Mouse (Mus musculus) myocyte (in vitro differentiated cells): ENCODE results near the gene B4galt1. TPM values are rescaled to one million over a fixed set of nuclear protein-coding genes. Genes with fewer than 3 reads are reported as not detected.

Experiments
- H3K27me3 ChIP-seq: one replicate; pipeline ENCODE4 v1.6.1; 2011; ENCODE audit not compliant: control insufficient read depth, insufficient read depth, insufficient read length
- H3K36me3 ChIP-seq: one replicate; pipeline ENCODE4 v1.6.1; 2011; ENCODE audit not compliant: control insufficient read depth, insufficient read depth
- H3K4me2 ChIP-seq: one replicate; pipeline ENCODE4 v1.6.1; 2011; ENCODE audit warnings: low read depth, control low read depth
- H3K4me3 ChIP-seq: one replicate; pipeline ENCODE4 v1.5.1; 2011; ENCODE audit warnings: mild to moderate bottlenecking, control low read depth, moderate library complexity
- H3K79me2 ChIP-seq: one replicate; pipeline ENCODE4 v1.6.1; 2011; ENCODE audit not compliant: control insufficient read depth, insufficient read depth
- H3ac ChIP-seq: one replicate; pipeline ENCODE4 v1.6.1; 2011; ENCODE audit not compliant: control insufficient read depth, insufficient read length
- CEBPB ChIP-seq: IDR thresholded peaks from 2 replicates; pipeline ENCODE4 v1.6.1; 2011; ENCODE audit warnings: mild to moderate bottlenecking, moderate library complexity; ENCODE audit not compliant: poor library complexity, insufficient read depth, severe bottlenecking
- E2F4 ChIP-seq: IDR thresholded peaks from one replicate; pipeline ENCODE4 v1.6.1; 2011; ENCODE audit warnings: mild to moderate bottlenecking, control low read depth, moderate library complexity; ENCODE audit not compliant: insufficient read depth
- MAX ChIP-seq: IDR thresholded peaks from one replicate; pipeline ENCODE4 v1.6.1; 2011; ENCODE audit warnings: low read depth, mild to moderate bottlenecking, control low read depth
- MYOD1 ChIP-seq, 3 experiments: IDR thresholded peaks; one replicate each; pipeline ENCODE4 v1.6.1; 2011; ENCODE audit warnings: control low read depth in 2 of 3, low read depth in 2 of 3, mild to moderate bottlenecking in 2 of 3, moderate library complexity in 1 of 3; ENCODE audit not compliant: insufficient read length in 2 of 3, control insufficient read depth in 1 of 3
- MYOG ChIP-seq, 3 experiments: IDR thresholded peaks; one replicate each; pipeline ENCODE4 v1.6.1; 2011; ENCODE audit warnings: control low read depth in 2 of 3, low read depth in 2 of 3, mild to moderate bottlenecking in 2 of 3; ENCODE audit not compliant: insufficient read length in 2 of 3, control insufficient read depth in 1 of 3, insufficient read depth in 1 of 3
- POLR2A ChIP-seq: IDR thresholded peaks from one replicate; pipeline ENCODE4 v1.6.1; 2011; ENCODE audit warnings: low read depth, mild to moderate bottlenecking, control low read depth, moderate library complexity; ENCODE audit not compliant: insufficient read length
- POLR2AphosphoS2 ChIP-seq: IDR thresholded peaks from one replicate; pipeline ENCODE4 v1.6.1; 2011; ENCODE audit warnings: low read depth, control low read depth; ENCODE audit not compliant: insufficient read length
- REST ChIP-seq: IDR thresholded peaks from one replicate; pipeline ENCODE4 v1.6.1; 2011; ENCODE audit warnings: mild to moderate bottlenecking, control low read depth, moderate library complexity; ENCODE audit not compliant: insufficient read depth, insufficient read length
- SRF ChIP-seq: IDR thresholded peaks from one replicate; pipeline ENCODE4 v1.6.1; 2011; ENCODE audit warnings: low read depth; ENCODE audit not compliant: control insufficient read depth, insufficient read length
- TCF12 ChIP-seq: IDR thresholded peaks from one replicate; pipeline ENCODE4 v1.6.1; 2011; ENCODE audit warnings: mild to moderate bottlenecking, control low read depth; ENCODE audit not compliant: poor library complexity, insufficient read depth, severe bottlenecking
- TCF3 ChIP-seq: IDR thresholded peaks from one replicate; pipeline ENCODE4 v1.6.1; 2011; ENCODE audit warnings: low read depth, control low read depth; ENCODE audit not compliant: insufficient read length
- USF1 ChIP-seq: IDR thresholded peaks from one replicate; pipeline ENCODE4 v1.6.1; 2011; ENCODE audit warnings: low read depth, mild to moderate bottlenecking, control low read depth, moderate library complexity
- polyA plus RNA-seq: library from polyadenylated mRNA; unstranded; fragments of >200 nt; fragmentation: generic; extraction: Trizol; gene quantifications from one replicate; pipeline ENCODE4 v1.2.1, GENCODE M21; 2012; ENCODE audit warnings: missing spikeins

Gene B4galt1
- polyA plus RNA-seq, 1 experiment: 37.7 TPM

DNA sequence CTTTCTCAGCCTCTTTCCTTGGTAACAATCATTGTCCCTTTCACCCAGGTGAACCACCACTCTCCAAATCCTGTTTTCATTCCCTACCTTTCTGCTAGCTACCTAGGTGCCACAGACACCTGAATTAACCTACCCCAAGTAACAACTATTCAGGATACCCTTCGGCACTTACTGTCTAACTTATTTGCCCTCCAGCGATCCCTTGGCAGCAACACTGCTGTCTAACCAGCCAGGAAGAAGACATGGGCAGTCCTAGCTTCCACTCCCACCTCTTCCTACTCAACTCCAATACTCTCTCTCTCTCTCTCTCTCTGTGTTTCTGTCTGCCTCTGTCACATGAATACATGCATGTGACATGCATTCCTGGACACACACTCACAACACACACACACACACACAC is 27.0 kb downstream of the B4galt1 start:
- no peak overlapping the region for H3ac ChIP-seq
- no peak overlapping the region for H3K4me2 ChIP-seq
- TF ChIP-seq USF1 (no peak), CEBPB (no peak), TCF12 (no peak), MYOD1 (IDR thresholded peaks at IDR 0.05; ENCODE audit: control insufficient read depth in 1 of 3, insufficient read length in 2 of 3, low read depth in 2 of 3) (no peak), MAX (no peak), POLR2AphosphoS2 (no peak), TCF3 (no peak), MYOG (IDR thresholded peaks at IDR 0.05; ENCODE audit: control insufficient read depth in 1 of 3, insufficient read depth in 1 of 3, insufficient read length in 2 of 3, low read depth in 2 of 3) (no peak), SRF (no peak), REST (no peak), POLR2A (no peak), E2F4 (no peak)
- H3K36me3 ChIP-seq: peaks cover 13% of the 10 kb centered on the region
- H3K27me3 ChIP-seq: no peaks in the 10 kb centered on the region
- H3K79me2 ChIP-seq: peaks cover 83% of the 10 kb centered on the region
- H3K4me3 ChIP-seq: no peak overlapping the region

DNA sequence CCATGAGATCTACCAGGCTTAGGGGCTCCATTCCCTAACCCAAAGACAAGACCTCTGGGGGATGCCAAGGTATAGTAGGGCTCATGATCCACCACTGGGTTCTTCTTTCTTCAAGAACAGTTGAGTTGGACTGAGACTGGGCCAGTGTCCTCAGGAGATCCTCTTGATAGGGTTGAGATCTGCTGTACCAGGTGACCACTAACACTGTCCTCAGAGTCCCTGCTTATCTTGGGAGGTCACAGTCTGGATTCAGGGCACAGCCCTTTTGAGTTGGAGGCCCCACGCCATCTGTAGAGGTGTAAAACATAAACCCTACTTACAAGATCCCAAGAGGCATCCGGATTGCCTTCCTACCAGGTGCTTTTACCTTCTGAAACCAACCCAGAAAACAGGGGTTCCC is 27.8 kb downstream of the B4galt1 start:
- peaks cover 75% of the 10 kb centered on the region for H3K79me2 ChIP-seq
- H3K4me3 ChIP-seq: no peak overlapping the region
- no peak overlapping the region for H3ac ChIP-seq
- TF ChIP-seq MAX (no peak), MYOD1 (IDR thresholded peaks at IDR 0.05; ENCODE audit: control insufficient read depth in 1 of 3, insufficient read length in 2 of 3, low read depth in 2 of 3) (no peak), USF1 (no peak), REST (no peak), CEBPB (no peak), E2F4 (no peak), POLR2A (no peak), MYOG (IDR thresholded peaks at IDR 0.05; ENCODE audit: control insufficient read depth in 1 of 3, insufficient read depth in 1 of 3, insufficient read length in 2 of 3, low read depth in 2 of 3) (no peak), TCF3 (no peak), POLR2AphosphoS2 (no peak), SRF (no peak), TCF12 (no peak)
- H3K27me3 ChIP-seq: no peaks in the 10 kb centered on the region
- H3K36me3 ChIP-seq: peaks cover 13% of the 10 kb centered on the region
- H3K4me2 ChIP-seq: no peak overlapping the region

DNA sequence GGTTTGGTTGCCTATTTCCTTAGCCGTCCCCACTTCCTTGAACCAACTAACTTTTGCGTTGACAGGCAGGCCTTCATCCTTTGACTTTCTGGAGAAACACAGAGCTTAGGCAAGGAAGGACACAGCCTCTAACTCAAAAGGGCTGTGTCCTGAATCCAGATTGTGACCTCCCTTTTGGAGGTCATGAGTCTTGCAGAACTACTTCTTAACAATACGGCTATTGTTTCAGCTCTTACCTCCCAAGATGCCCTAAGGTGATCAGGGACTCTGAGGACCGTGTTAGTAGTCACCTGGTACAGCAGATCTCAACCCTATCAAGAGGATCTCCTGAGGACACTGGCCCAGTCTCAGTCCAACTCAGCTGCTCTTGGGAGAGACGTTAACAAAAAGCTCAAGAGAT is 28.7 kb downstream of the B4galt1 start:
- Histone ChIP-seq H3K79me2 (peaks cover 67% of the 10 kb centered on the region), H3K27me3 (no peaks in the 10 kb centered on the region), H3K36me3 (peaks cover 13% of the 10 kb centered on the region), H3K4me3 (no peak overlapping the region), H3ac (no peak overlapping the region), H3K4me2 (no peak overlapping the region)
- no peak for TF ChIP-seq MAX
- no peak for TF ChIP-seq TCF3
- no peak for TF ChIP-seq MYOG (IDR thresholded peaks at IDR 0.05; ENCODE audit: control insufficient read depth in 1 of 3, insufficient read depth in 1 of 3, insufficient read length in 2 of 3, low read depth in 2 of 3)
- TF ChIP-seq MYOD1 (IDR thresholded peaks at IDR 0.05; ENCODE audit: control insufficient read depth in 1 of 3, insufficient read length in 2 of 3, low read depth in 2 of 3): no peak
- TF ChIP-seq E2F4: no peak
- TF ChIP-seq USF1: no peak
- TF ChIP-seq CEBPB: no peak
- no peak for TF ChIP-seq REST
- no peak for TF ChIP-seq TCF12
- TF ChIP-seq POLR2A: no peak
- no peak for TF ChIP-seq SRF
- TF ChIP-seq POLR2AphosphoS2: no peak

DNA sequence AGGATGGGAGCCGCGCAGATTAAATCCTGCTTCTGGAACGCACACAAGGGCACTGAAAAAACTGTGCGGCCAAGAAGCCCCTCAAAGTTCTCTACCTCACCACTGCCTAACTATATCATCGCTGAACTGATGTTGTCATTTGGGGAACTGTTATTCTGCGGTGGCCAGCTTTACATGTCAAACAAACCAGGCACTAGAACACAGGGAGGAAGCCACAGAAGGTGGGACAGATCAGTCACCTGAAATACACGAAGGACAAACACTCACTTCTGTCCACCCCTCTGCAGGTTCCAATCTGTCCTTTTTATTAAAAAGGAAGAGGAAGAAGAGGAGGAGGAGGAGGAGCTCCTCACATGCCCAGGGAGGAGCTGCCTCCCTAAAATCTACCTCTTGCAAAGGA is 29.3 kb downstream of the B4galt1 start:
- Histone ChIP-seq H3K4me3 (no peak overlapping the region), H3K27me3 (no peaks in the 10 kb centered on the region), H3K4me2 (no peak overlapping the region), H3K36me3 (peaks cover 13% of the 10 kb centered on the region), H3K79me2 (peaks cover 60% of the 10 kb centered on the region), H3ac (no peak overlapping the region)
- no peak for TF ChIP-seq MYOD1 (IDR thresholded peaks at IDR 0.05; ENCODE audit: control insufficient read depth in 1 of 3, insufficient read length in 2 of 3, low read depth in 2 of 3)
- TF ChIP-seq TCF3: no peak
- no peak for TF ChIP-seq POLR2A
- TF ChIP-seq REST: no peak
- no peak for TF ChIP-seq POLR2AphosphoS2
- TF ChIP-seq E2F4: no peak
- no peak for TF ChIP-seq SRF
- no peak for TF ChIP-seq MAX
- no peak for TF ChIP-seq USF1
- TF ChIP-seq CEBPB: no peak
- TF ChIP-seq MYOG (IDR thresholded peaks at IDR 0.05; ENCODE audit: control insufficient read depth in 1 of 3, insufficient read depth in 1 of 3, insufficient read length in 2 of 3, low read depth in 2 of 3): no peak
- TF ChIP-seq TCF12: no peak
